In genomic region chr8:8737271-8737670, GRCm38 (mm10) we compare ENCODE assay signal across 15 mouse cellular contexts. TPM values are rescaled to one million over a fixed set of nuclear protein-coding genes. Genes with fewer than 3 reads are reported as not detected.
DNase-seq lines count a peak whose midpoint lies in the region; ATAC-seq lines count a peak whose summit lies in the region.
"Had no signal": no experiment of that assay in that cellular context is flagged by ENCODE, and none has a peak within 500 bp of the region (broad histone marks: within the 10 kb centered on the region; RNA-seq: fewer than 3 reads in every experiment).

No protein-coding gene starts in this region.

- H3K27me3 ChIP-seq in heart, embryonic 11.5 days (ENCODE audit: control insufficient read depth, insufficient read depth, low read length) = no peaks in the 10 kb centered on the region
- H3K27me3 ChIP-seq in heart, embryonic 15.5 days = 0 out of 2 replicates have a peak, but pooled peaks cover 2% of the 10 kb centered on the region
- H3K27me3 ChIP-seq in forebrain, embryonic 13.5 days = no peaks in the 10 kb centered on the region
- H3K27me3 ChIP-seq: midbrain, embryonic 15.5 days; neural tube, embryonic 12.5 days had no signal

- H3K36me3 ChIP-seq in heart, embryonic 11.5 days (ENCODE audit: control insufficient read depth, insufficient read depth, low read length) = no peaks in the 10 kb centered on the region
- no peaks in the 10 kb centered on the region for H3K36me3 ChIP-seq in heart, embryonic 15.5 days
- no peaks in the 10 kb centered on the region for H3K36me3 ChIP-seq in forebrain, embryonic 13.5 days (ENCODE audit: poor library complexity, severe bottlenecking)
- H3K36me3 ChIP-seq: midbrain, embryonic 15.5 days; neural tube, embryonic 12.5 days had no signal

- H3K9me3 ChIP-seq in heart, embryonic 11.5 days (replicated peaks; ENCODE audit: control insufficient read depth, low read length) = no peaks in the 10 kb centered on the region
- H3K9me3 ChIP-seq in heart, embryonic 15.5 days (replicated peaks) = no peaks in the 10 kb centered on the region
- H3K9me3 ChIP-seq in forebrain, embryonic 13.5 days (replicated peaks) = no peaks in the 10 kb centered on the region
- H3K9me3 ChIP-seq: midbrain, embryonic 15.5 days; neural tube, embryonic 12.5 days had no signal

- no peaks in the 10 kb centered on the region for H3K4me1 ChIP-seq in heart, embryonic 11.5 days (ENCODE audit: control insufficient read depth, insufficient read depth, low read length)
- H3K4me1 ChIP-seq in heart, embryonic 15.5 days (replicated peaks) = no peaks in the 10 kb centered on the region
- no peaks in the 10 kb centered on the region for H3K4me1 ChIP-seq in forebrain, embryonic 13.5 days
- H3K4me1 ChIP-seq: midbrain, embryonic 15.5 days; neural tube, embryonic 12.5 days had no signal

- no peak overlapping the region for H3K4me3 ChIP-seq in heart, embryonic 11.5 days (ENCODE audit: low read depth, low read length)
- no peak overlapping the region for H3K4me3 ChIP-seq in heart, embryonic 15.5 days
- H3K4me3 ChIP-seq in forebrain, embryonic 13.5 days = no peak overlapping the region
- H3K4me3 ChIP-seq: layer of hippocampus, adult 2 months; midbrain, embryonic 15.5 days; neural tube, embryonic 12.5 days had no signal

- 62% methylated on average over 3 of the region's 3 CpGs for WGBS in heart, embryonic 11.5 days (ENCODE audit: insufficient replicate concordance)
- 72% methylated on average over 3 of the region's 3 CpGs for WGBS in heart, embryonic 15.5 days
- 62% methylated on average over 3 of the region's 3 CpGs for WGBS in forebrain, embryonic 13.5 days

- H3K4me2 ChIP-seq in heart, embryonic 11.5 days = no peak overlapping the region
- no peak overlapping the region for H3K4me2 ChIP-seq in heart, embryonic 15.5 days
- H3K4me2 ChIP-seq in forebrain, embryonic 13.5 days = no peak overlapping the region
- H3K4me2 ChIP-seq: hindbrain, embryonic 14.5 days; lung, embryonic 14.5 days; midbrain, embryonic 15.5 days; neural tube, embryonic 12.5 days had no signal

- ATAC-seq in heart, embryonic 11.5 days (replicated peaks; ENCODE audit: insufficient number of reproducible peaks, low FRiP score, low TSS enrichment) = no peak
- ATAC-seq in heart, embryonic 15.5 days (replicated peaks; ENCODE audit: insufficient number of reproducible peaks, insufficient read depth, low FRiP score, low read depth) = no peak; the same call in 1 of the 2 replicates
- no peak for ATAC-seq in forebrain, embryonic 13.5 days
- ATAC-seq: midbrain, embryonic 15.5 days had no signal

- H3K27ac ChIP-seq in heart, embryonic 11.5 days (ENCODE audit: low read depth, low read length) = no peak overlapping the region
- peak overlapping the region; percentile 13; the same call in 1 of the 2 replicates for H3K27ac ChIP-seq in heart, embryonic 15.5 days
- no peak overlapping the region for H3K27ac ChIP-seq in forebrain, embryonic 13.5 days
- H3K27ac ChIP-seq: hindbrain, embryonic 14.5 days; layer of hippocampus, adult 2 months; midbrain, embryonic 15.5 days; neural tube, embryonic 12.5 days had no signal

- peak; percentile 21 to 68 for DNase-seq in heart, adult 18-20 months
- DNase-seq in kidney, postnatal 36 days = peak; percentile 24 to 28
- peak; percentile 61 for DNase-seq in lung, postnatal 25 days (ENCODE audit: low spot score)
- DNase-seq in cerebellum, adult 11-12 months = no peak
- no peak for DNase-seq in cerebellum, adult 9-11 months
- DNase-seq: lung, embryonic 14.5 days; retina, postnatal 1 day; thymus, adult 2 months had no signal

- H3K9ac ChIP-seq in heart, embryonic 11.5 days (ENCODE audit: low read depth, low read length) = no peak overlapping the region
- H3K9ac ChIP-seq in heart, embryonic 15.5 days = no peak overlapping the region
- H3K9ac ChIP-seq in forebrain, embryonic 13.5 days = no peak overlapping the region
- H3K9ac ChIP-seq: hindbrain, embryonic 14.5 days; lung, embryonic 14.5 days; midbrain, embryonic 15.5 days; neural tube, embryonic 12.5 days had no signal

RNA-seq across cellular contexts. Expression of gene Arglu1, which starts 47.0 kb away (rescaled TPM):
- 10 to 100 TPM; 21.2 to 32.0 TPM for total RNA-seq in heart, adult 18-20 months (2021)
- 78.4 and 85.9 TPM in 2 replicates for polyA plus RNA-seq in heart, embryonic 11.5 days (2014; fragmentation: Nextera tagmentation; extraction: Ambion mirVana)
- polyA plus RNA-seq in heart, embryonic 15.5 days (2015; fragmentation: Nextera tagmentation; extraction: Ambion mirVana) = 79.4 and 85.1 TPM in 2 replicates
- 180 and 188 TPM in 2 replicates for polyA plus RNA-seq in forebrain, embryonic 13.5 days (2015; fragmentation: Nextera tagmentation; extraction: Ambion mirVana)

Comparison
In these comparisons a context has a peak if more than half of its experiments do, and no peak if none do; other contexts are left out.
1. DNase-seq: peak in heart, adult 18-20 months (2 of 2), kidney, postnatal 36 days (2 of 2) and lung, postnatal 25 days (single experiment); none in cerebellum, adult 11-12 months (single experiment) and cerebellum, adult 9-11 months (single experiment).